Mouse (Mus musculus): ENCODE data around the gene Fas.

The Fas gene

GRCm38 (mm10) chr19:34353291-34353805, 62.9 kb downstream of the Fas start:
- DNase-seq (ENCODE audit: low spot score in 2 of 2), result no peak

GRCm38 (mm10) chr19:34362639-34363038, 72.2 kb downstream of the Fas start:
- DNase-seq (ENCODE audit: low spot score in 2 of 2), result no peak

GRCm38 (mm10) chr19:34369551-34369950, 79.1 kb downstream of the Fas start:
- DNase-seq (ENCODE audit: low spot score in 2 of 2), result no peak

GRCm38 (mm10) chr19:34370397-34370796, 79.9 kb downstream of the Fas start:
- DNase-seq (ENCODE audit: low spot score in 2 of 2), result no peak

Measured in natural killer cell, adult 2 months (primary cell).